Mouse (Mus musculus) E14TG2a.4 (cell line): ENCODE measurements around the gene Olfr156.

Experiments used
- H3K27me3 ChIP-seq: 2 replicates; pipeline ENCODE4 v1.6.1; 2014; ENCODE audit warnings: low read length, control low read depth; ENCODE audit not compliant: insufficient read depth
- H3K36me3 ChIP-seq: 2 replicates; pipeline ENCODE4 v1.6.1; 2014; ENCODE audit warnings: low read length, control low read depth; ENCODE audit not compliant: insufficient read depth
- H3K4me1 ChIP-seq: replicated peaks from 2 replicates; pipeline ENCODE4 v1.6.1; 2014; ENCODE audit warnings: low read depth, low read length, control low read depth
- H3K4me3 ChIP-seq: replicated peaks from 2 replicates; pipeline ENCODE4 v1.5.1; 2014; ENCODE audit warnings: mild to moderate bottlenecking, low read length
- H3K9me3 ChIP-seq: 2 replicates; pipeline ENCODE4 v1.6.1; 2014; ENCODE audit warnings: low read length, control low read depth
- CTCF ChIP-seq: conservative IDR thresholded peaks from 2 replicates; pipeline ENCODE4 v1.5.1; 2014; ENCODE audit warnings: low read length
- NANOG ChIP-seq: IDR thresholded peaks from 2 replicates; pipeline ENCODE4 v1.6.1; 2014; ENCODE audit warnings: borderline replicate concordance, low read length, mixed read lengths
- POU5F1 ChIP-seq: IDR thresholded peaks from 2 replicates; pipeline ENCODE4 v1.6.1; 2014; ENCODE audit warnings: low read length, borderline replicate concordance

Olfr156 gene

GRCm38 (mm10) chr4:43823845-43824337 lies at the start of gene Olfr156:
Gene Olfr156 (minus strand): TSS chr4:43823895.
- peak; percentile 44 for TF ChIP-seq CTCF
- no peak for TF ChIP-seq NANOG
- 0 out of 2 replicates have a peak, but pooled peaks cover 13% of the 10 kb centered on the region for H3K27me3 ChIP-seq
- no peak within 1 kb of the TSS for H3K4me3 ChIP-seq

DNA sequence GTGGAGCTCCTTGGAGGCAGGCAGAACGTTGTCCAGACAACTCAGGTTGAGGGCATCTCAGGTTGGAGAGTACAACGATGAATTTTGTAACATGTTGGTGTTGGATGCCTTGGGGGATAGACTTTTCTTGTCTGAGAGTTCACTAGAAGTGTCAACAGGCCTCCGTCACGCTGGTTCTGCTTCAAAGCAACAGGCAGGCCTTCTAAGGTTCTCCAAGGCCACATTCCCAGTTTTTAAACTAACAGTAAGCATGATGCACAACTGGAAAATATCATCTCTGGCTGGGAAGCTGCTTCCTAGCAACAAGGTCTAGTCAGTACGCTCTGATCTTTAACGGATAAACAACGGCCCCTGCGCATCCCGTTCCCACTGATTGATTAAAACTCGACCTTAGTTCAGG lies 46.1 kb upstream of the Olfr156 start:
- Histone ChIP-seq H3K9me3 (0 out of 2 replicates have a peak, but pooled peaks cover 2% of the 10 kb centered on the region), H3K4me1 (peaks cover 3% of the 10 kb centered on the region), H3K27me3 (peaks cover 29% of the 10 kb centered on the region), H3K36me3 (no peaks in the 10 kb centered on the region), H3K4me3 (no peak overlapping the region)
- TF ChIP-seq POU5F1 (no peak), NANOG (no peak), CTCF (no peak)

More at GRCm38 (mm10) chr4:43823845-43824337, at the start of gene Olfr156:
- Histone ChIP-seq H3K9me3 (no peaks in the 10 kb centered on the region), H3K4me1 (peaks cover 21% of the 10 kb centered on the region), H3K36me3 (no peaks in the 10 kb centered on the region)

- H3K4me3 ChIP-seq: no peak overlapping the region
- H3K9me3 ChIP-seq: peaks cover 4% of the 10 kb centered on the region; the same call in 1 of the 2 replicates
- no peaks in the 10 kb centered on the region for H3K36me3 ChIP-seq
- peaks cover 6% of the 10 kb centered on the region for H3K4me1 ChIP-seq
- TF ChIP-seq POU5F1: no peak
- TF ChIP-seq CTCF: no peak
- TF ChIP-seq NANOG: no peak
- no peaks in the 10 kb centered on the region for H3K27me3 ChIP-seq
These were observed 39.6 kb upstream of the Olfr156 start for GRCm38 (mm10) chr4:43863298-43863697.

- no peaks in the 10 kb centered on the region for H3K36me3 ChIP-seq
- H3K9me3 ChIP-seq: peaks cover 4% of the 10 kb centered on the region; the same call in 1 of the 2 replicates
- peaks cover 11% of the 10 kb centered on the region for H3K4me1 ChIP-seq
- no peak overlapping the region for H3K4me3 ChIP-seq
- TF ChIP-seq NANOG (no peak), CTCF (peak; percentile 76)
- no peaks in the 10 kb centered on the region for H3K27me3 ChIP-seq
These were observed 37.2 kb upstream of the Olfr156 start for GRCm38 (mm10) chr4:43860744-43861519.

DNA sequence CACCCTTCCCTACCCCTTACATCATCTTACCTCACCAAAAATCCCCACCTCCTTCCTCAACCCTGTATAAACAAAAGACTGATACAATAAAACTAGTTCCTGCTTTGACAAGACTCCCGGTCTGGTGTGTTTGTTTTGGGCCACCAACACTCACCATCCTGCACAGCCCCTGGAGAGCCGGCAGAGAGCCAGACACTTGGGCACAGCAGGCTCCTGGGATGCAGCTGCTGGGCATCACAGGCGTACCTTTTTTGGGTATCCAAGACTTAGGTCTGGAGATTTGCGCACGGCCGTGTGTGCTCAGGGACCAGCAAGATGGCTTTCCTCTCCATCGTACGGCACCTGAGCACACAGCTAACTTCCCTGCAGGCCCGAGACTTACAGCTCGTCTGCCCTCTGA lies 36.2 kb upstream of the Olfr156 start:
- no peaks in the 10 kb centered on the region for H3K27me3 ChIP-seq
- TF ChIP-seq POU5F1 (no peak), CTCF (no peak), NANOG (no peak)
- no peaks in the 10 kb centered on the region for H3K36me3 ChIP-seq
- H3K9me3 ChIP-seq: peaks cover 4% of the 10 kb centered on the region; the same call in 1 of the 2 replicates
- H3K4me3 ChIP-seq: no peak overlapping the region
- peaks cover 11% of the 10 kb centered on the region for H3K4me1 ChIP-seq

- Histone ChIP-seq H3K9me3 (peaks cover 3% of the 10 kb centered on the region; the same call in 1 of the 2 replicates), H3K4me1 (0 out of 2 replicates have a peak, but pooled peaks cover 5% of the 10 kb centered on the region), H3K27me3 (0 out of 2 replicates have a peak, but pooled peaks cover 2% of the 10 kb centered on the region), H3K36me3 (no peaks in the 10 kb centered on the region), H3K4me3 (no peak overlapping the region)
- TF ChIP-seq NANOG (no peak), CTCF (no peak), POU5F1 (no peak)
These were observed 30.4 kb upstream of the Olfr156 start for GRCm38 (mm10) chr4:43854101-43854500.

- H3K4me3 ChIP-seq: no peak within 1 kb of the TSS
- TF ChIP-seq CTCF: no peak
- TF ChIP-seq NANOG: no peak
- no peak for TF ChIP-seq POU5F1
These were observed 27.6 kb upstream of the Olfr156 start, which contains the start of gene Olfr155 for GRCm38 (mm10) chr4:43851265-43851664. Gene Olfr155 (plus strand): TSS chr4:43851565.

GRCm38 (mm10) chr4:43840101-43840500 lies 16.4 kb upstream of the Olfr156 start, which contains the start of gene Olfr157:
Gene Olfr157 (minus strand): TSS chr4:43840201.
- Histone ChIP-seq H3K9me3 (no peaks in the 10 kb centered on the region; the same call in 1 of the 2 replicates), H3K4me1 (peaks cover 7% of the 10 kb centered on the region; the same call in 1 of the 2 replicates), H3K27me3 (no peaks in the 10 kb centered on the region), H3K4me3 (no peak within 1 kb of the TSS), H3K36me3 (no peaks in the 10 kb centered on the region)
- TF ChIP-seq NANOG (no peak), CTCF (no peak), POU5F1 (no peak)

More at GRCm38 (mm10) chr4:43851265-43851664, 27.6 kb upstream of the Olfr156 start, which contains the start of gene Olfr155:
- Histone ChIP-seq H3K4me1 (no peaks in the 10 kb centered on the region), H3K9me3 (peaks cover 3% of the 10 kb centered on the region; the same call in 1 of the 2 replicates), H3K27me3 (peaks cover 7% of the 10 kb centered on the region; the same call in 1 of the 2 replicates), H3K36me3 (no peaks in the 10 kb centered on the region)
